Mouse (Mus musculus): ENCODE data around the gene Nrg3. TPM values are rescaled to one million over a fixed set of nuclear protein-coding genes. Genes with fewer than 3 reads are reported as not detected.

Nrg3 gene
- polyA plus RNA-seq, 1 experiment from 2014 or later, result 0.11 TPM

DNA sequence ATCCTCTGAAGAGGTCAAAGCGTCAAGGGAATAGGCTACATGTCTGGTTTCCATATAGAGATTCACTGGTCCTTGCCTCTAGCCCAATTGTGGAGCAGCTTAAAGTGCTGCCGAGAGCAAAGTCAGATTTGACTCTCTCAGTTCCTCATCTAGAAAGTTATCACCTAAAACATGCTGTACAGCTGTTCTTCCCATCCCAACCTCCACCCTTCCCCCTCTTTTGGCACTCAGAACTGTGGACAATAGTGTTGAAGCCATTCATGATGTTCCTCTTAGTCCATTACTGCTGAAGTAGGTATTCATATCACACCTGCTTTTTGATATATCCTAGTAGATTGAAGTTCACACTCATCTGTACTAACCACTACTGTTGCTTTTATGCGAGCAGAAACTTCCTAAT, 896.1 kb downstream of the Nrg3 start:
- Histone ChIP-seq H3K27ac (replicated peaks) (no peak overlapping the region), H3K9me3 (no peaks in the 10 kb centered on the region), H3K9ac (no peak overlapping the region), H3K4me3 (no peak overlapping the region), H3K4me1 (no peaks in the 10 kb centered on the region), H3K27me3 (replicated peaks) (no peaks in the 10 kb centered on the region), H3K4me2 (no peak overlapping the region), H3K36me3 (no peaks in the 10 kb centered on the region)
- ATAC-seq (ENCODE audit: extremely low read depth, insufficient number of reproducible peaks, low FRiP score, low TSS enrichment), result no peak
- WGBS, result 78% methylated on average over 3 of the region's 3 CpGs

DNA sequence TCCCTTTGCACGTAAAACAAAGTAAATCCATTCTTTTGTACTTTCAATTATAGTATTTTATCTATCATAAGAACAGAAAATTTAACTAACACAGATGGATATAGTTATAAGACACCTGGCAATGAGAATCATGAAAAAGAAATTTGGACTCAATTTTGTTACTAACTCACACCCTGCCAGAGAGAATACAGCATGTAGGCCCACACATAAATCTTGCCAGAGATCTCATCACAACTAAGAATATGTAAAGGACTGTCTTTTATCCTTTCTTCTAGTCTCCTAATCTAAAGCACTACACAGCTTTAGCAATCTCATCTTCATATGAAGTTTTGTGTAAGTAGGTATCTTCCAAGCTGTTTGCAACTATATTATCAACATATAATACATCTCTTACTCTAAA, 904.7 kb downstream of the Nrg3 start:
- no peak for ATAC-seq (ENCODE audit: extremely low read depth, insufficient number of reproducible peaks, low FRiP score, low TSS enrichment)
- H3K9me3 ChIP-seq, result no peaks in the 10 kb centered on the region; the same call in 1 of the 2 replicates
- no peaks in the 10 kb centered on the region for H3K36me3 ChIP-seq
- 55% methylated on average over 1 of the region's 1 CpGs for WGBS
- no peak overlapping the region for H3K27ac ChIP-seq (replicated peaks)
- H3K4me3 ChIP-seq, result no peak overlapping the region
- H3K4me1 ChIP-seq, result no peaks in the 10 kb centered on the region
- no peak overlapping the region for H3K4me2 ChIP-seq
- H3K9ac ChIP-seq, result no peak overlapping the region
- no peaks in the 10 kb centered on the region for H3K27me3 ChIP-seq (replicated peaks)

DNA sequence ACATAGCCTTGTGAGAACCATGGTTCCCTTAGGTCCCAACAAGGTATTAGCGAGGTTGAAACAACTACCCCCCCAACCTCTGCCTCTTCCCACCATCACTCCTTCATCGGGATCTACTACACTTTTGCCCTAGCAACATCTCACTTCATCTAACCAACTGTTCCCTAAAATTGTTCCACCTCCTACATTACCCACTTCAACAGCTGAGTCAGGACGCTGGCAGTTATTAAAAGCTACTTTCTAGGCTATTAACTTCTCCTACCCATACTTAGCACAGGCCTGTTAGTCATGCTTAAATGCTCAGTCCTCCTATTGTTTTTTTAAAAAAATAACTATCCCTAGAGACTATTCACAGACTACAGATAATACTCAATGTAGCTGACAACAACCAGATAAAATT, 906.7 kb downstream of the Nrg3 start:
- no peaks in the 10 kb centered on the region for H3K36me3 ChIP-seq
- no peak for ATAC-seq (ENCODE audit: extremely low read depth, insufficient number of reproducible peaks, low FRiP score, low TSS enrichment)
- no peak overlapping the region for H3K27ac ChIP-seq (replicated peaks)
- no peaks in the 10 kb centered on the region for H3K4me1 ChIP-seq
- H3K27me3 ChIP-seq (replicated peaks), result no peaks in the 10 kb centered on the region
- no peak overlapping the region for H3K4me3 ChIP-seq
- WGBS, result 75% methylated on average over 3 of the region's 3 CpGs
- no peaks in the 10 kb centered on the region; the same call in 1 of the 2 replicates for H3K9me3 ChIP-seq
- no peak overlapping the region for H3K4me2 ChIP-seq
- no peak overlapping the region for H3K9ac ChIP-seq

- Histone ChIP-seq H3K9me3 (no peaks in the 10 kb centered on the region), H3K36me3 (no peaks in the 10 kb centered on the region), H3K4me3 (no peak overlapping the region), H3K27me3 (replicated peaks) (no peaks in the 10 kb centered on the region), H3K27ac (replicated peaks) (no peak overlapping the region), H3K4me2 (no peak overlapping the region), H3K4me1 (no peaks in the 10 kb centered on the region), H3K9ac (no peak overlapping the region)
- 59% methylated on average over 1 of the region's 1 CpGs for WGBS
- no peak for ATAC-seq (ENCODE audit: extremely low read depth, insufficient number of reproducible peaks, low FRiP score, low TSS enrichment)
Measured at GRCm38 (mm10) chr14:38554636-38555035, 918.3 kb downstream of the Nrg3 start.

GRCm38 (mm10) chr14:38547257-38547656, 925.6 kb downstream of the Nrg3 start:
- Histone ChIP-seq H3K4me2 (no peak overlapping the region), H3K4me1 (no peaks in the 10 kb centered on the region), H3K4me3 (no peak overlapping the region), H3K9ac (no peak overlapping the region), H3K27ac (replicated peaks) (no peak overlapping the region), H3K9me3 (peaks cover 4% of the 10 kb centered on the region; the same call in 1 of the 2 replicates), H3K36me3 (no peaks in the 10 kb centered on the region), H3K27me3 (replicated peaks) (no peaks in the 10 kb centered on the region)
- WGBS, result 63% methylated on average over 2 of the region's 2 CpGs
- ATAC-seq (ENCODE audit: extremely low read depth, insufficient number of reproducible peaks, low FRiP score, low TSS enrichment), result no peak

DNA sequence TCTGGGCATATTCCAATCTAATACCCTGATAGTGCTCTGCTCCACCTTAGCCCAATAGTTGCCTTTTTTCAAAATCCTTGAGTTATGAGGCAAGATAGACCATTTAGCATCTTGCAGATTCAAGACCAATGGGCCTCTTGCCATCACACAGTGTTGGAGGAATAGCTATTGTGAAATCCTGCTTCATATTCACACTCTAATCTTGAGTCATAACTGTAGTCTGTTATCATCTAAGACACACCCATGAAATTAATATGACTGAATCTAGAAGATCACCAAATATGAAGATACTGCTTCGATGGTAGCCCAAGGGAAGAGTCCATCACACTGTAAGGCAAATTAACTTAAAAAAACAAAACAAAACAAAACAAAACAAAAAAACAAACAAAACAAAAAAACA, 937.7 kb downstream of the Nrg3 start:
- Histone ChIP-seq H3K27ac (replicated peaks) (no peak overlapping the region), H3K4me2 (no peak overlapping the region), H3K9me3 (no peaks in the 10 kb centered on the region), H3K4me1 (no peaks in the 10 kb centered on the region), H3K36me3 (no peaks in the 10 kb centered on the region), H3K4me3 (no peak overlapping the region), H3K27me3 (replicated peaks) (no peaks in the 10 kb centered on the region), H3K9ac (no peak overlapping the region)
- 64% methylated on average over 1 of the region's 1 CpGs for WGBS
- ATAC-seq (ENCODE audit: extremely low read depth, insufficient number of reproducible peaks, low FRiP score, low TSS enrichment), result no peak

DNA sequence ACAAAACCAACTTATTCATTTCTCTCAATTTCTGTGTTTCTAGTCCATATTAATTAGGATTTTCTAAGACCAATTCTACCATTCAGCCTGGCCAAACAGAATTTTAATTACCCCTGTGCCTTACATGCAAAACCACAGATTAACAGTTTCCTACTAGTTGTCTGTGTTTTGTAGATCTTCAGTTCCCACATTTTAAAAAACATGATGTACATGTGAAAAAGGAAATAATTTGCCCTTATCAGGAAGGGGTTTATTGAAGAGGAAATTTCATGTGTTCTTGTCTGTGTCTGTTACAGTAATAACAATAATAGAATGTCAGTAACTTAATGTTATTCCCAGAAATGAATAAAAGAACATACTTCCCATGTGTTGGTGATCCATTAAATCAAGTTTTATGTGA, 939.4 kb downstream of the Nrg3 start:
- no peak for ATAC-seq (ENCODE audit: extremely low read depth, insufficient number of reproducible peaks, low FRiP score, low TSS enrichment)
- Histone ChIP-seq H3K27me3 (replicated peaks) (no peaks in the 10 kb centered on the region), H3K27ac (replicated peaks) (no peak overlapping the region), H3K4me1 (no peaks in the 10 kb centered on the region), H3K4me2 (no peak overlapping the region), H3K4me3 (no peak overlapping the region), H3K36me3 (no peaks in the 10 kb centered on the region), H3K9ac (no peak overlapping the region), H3K9me3 (no peaks in the 10 kb centered on the region)

DNA sequence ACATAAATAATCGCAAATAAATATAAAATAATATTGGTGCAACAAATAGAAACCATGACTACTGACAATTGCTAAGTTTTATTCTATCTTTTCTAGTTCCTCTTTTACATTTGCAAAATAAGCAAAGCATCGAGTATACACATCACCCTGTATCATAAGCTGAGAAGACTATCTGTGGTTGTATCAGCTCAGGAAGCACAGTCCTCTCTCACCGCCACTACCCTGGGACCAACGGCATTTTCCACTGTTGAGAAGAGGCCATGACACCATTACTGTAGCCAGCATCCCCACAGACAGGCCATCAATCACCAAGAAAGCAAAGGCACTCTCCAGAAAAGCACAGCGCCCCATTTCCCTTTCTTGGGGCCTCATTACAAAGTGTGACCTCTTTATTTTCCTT, 956.7 kb downstream of the Nrg3 start:
- Histone ChIP-seq H3K4me1 (no peaks in the 10 kb centered on the region), H3K4me3 (no peak overlapping the region), H3K36me3 (no peaks in the 10 kb centered on the region), H3K9ac (no peak overlapping the region), H3K27ac (replicated peaks) (no peak overlapping the region), H3K27me3 (replicated peaks) (no peaks in the 10 kb centered on the region), H3K4me2 (no peak overlapping the region), H3K9me3 (no peaks in the 10 kb centered on the region)
- no peak for ATAC-seq (ENCODE audit: extremely low read depth, insufficient number of reproducible peaks, low FRiP score, low TSS enrichment)
- 72% methylated on average over 5 of the region's 5 CpGs for WGBS

DNA sequence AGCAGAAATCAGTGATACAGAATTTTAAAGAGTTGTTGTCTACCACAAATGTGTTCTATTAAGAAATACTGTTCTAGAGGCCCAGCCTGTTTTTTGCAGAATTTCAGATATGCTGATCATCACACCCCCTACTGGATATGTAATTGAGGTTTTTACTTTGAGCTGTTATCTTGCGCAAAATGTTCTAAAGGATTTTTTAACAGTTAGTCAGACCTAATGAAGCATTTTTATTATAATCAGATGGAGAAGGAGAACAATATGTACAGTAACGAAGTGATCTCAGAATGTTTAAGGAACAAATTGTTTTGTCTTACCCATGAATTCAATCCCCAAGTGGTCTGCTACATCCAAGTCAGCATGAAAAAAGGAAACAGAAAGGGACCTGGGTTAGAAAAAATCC, 963.9 kb downstream of the Nrg3 start:
- Histone ChIP-seq H3K9me3 (no peaks in the 10 kb centered on the region), H3K27ac (replicated peaks) (no peak overlapping the region), H3K36me3 (no peaks in the 10 kb centered on the region), H3K4me3 (no peak overlapping the region), H3K4me2 (no peak overlapping the region), H3K27me3 (replicated peaks) (no peaks in the 10 kb centered on the region), H3K4me1 (no peaks in the 10 kb centered on the region), H3K9ac (no peak overlapping the region)
- no peak for ATAC-seq (ENCODE audit: extremely low read depth, insufficient number of reproducible peaks, low FRiP score, low TSS enrichment)
- WGBS, result 77% methylated on average over 2 of the region's 2 CpGs

GRCm38 (mm10) chr14:38494970-38495369, 977.9 kb downstream of the Nrg3 start:
- Histone ChIP-seq H3K9ac (no peak overlapping the region), H3K4me3 (no peak overlapping the region), H3K4me1 (no peaks in the 10 kb centered on the region), H3K4me2 (no peak overlapping the region), H3K27ac (replicated peaks) (no peak overlapping the region), H3K36me3 (no peaks in the 10 kb centered on the region), H3K27me3 (replicated peaks) (no peaks in the 10 kb centered on the region), H3K9me3 (no peaks in the 10 kb centered on the region)
- 39% methylated on average over 1 of the region's 1 CpGs for WGBS
- ATAC-seq (ENCODE audit: extremely low read depth, insufficient number of reproducible peaks, low FRiP score, low TSS enrichment), result no peak

GRCm38 (mm10) chr14:38447086-38447485, 1025.8 kb downstream of the Nrg3 start:
- H3K9me3 ChIP-seq, result 0 out of 2 replicates have a peak, but pooled peaks cover 4% of the 10 kb centered on the region
- no peak overlapping the region for H3K4me3 ChIP-seq
- H3K4me2 ChIP-seq, result no peak overlapping the region
- ATAC-seq (ENCODE audit: extremely low read depth, insufficient number of reproducible peaks, low FRiP score, low TSS enrichment), result no peak
- H3K27ac ChIP-seq (replicated peaks), result no peak overlapping the region
- WGBS, result 76% methylated on average over 2 of the region's 2 CpGs
- no peaks in the 10 kb centered on the region for H3K4me1 ChIP-seq
- H3K36me3 ChIP-seq, result no peaks in the 10 kb centered on the region
- no peak overlapping the region for H3K9ac ChIP-seq
- H3K27me3 ChIP-seq (replicated peaks), result no peaks in the 10 kb centered on the region

DNA sequence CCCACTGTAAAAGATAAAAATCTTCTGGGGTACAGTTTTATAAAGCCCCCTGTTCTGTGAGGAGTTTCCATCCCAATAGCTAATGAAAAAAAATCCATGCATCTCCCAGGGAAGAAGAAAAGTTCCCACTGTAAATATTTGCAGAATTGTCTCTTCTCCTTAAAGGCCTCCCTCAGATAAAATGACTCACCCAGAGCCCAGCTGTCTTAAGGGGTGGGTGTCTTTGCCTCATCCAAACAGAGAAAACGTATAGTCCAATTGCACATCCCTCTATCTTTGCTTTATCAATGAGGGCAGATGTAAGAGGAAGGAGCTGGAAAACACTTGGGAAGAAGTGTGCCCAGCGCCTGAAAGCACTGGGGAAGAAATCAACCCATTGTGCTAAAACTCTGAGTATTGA, 1028.1 kb downstream of the Nrg3 start:
- Histone ChIP-seq H3K27me3 (replicated peaks) (no peaks in the 10 kb centered on the region), H3K4me2 (no peak overlapping the region), H3K36me3 (no peaks in the 10 kb centered on the region), H3K9me3 (no peaks in the 10 kb centered on the region), H3K4me3 (no peak overlapping the region), H3K4me1 (no peaks in the 10 kb centered on the region), H3K27ac (replicated peaks) (no peak overlapping the region), H3K9ac (no peak overlapping the region)
- no peak for ATAC-seq (ENCODE audit: extremely low read depth, insufficient number of reproducible peaks, low FRiP score, low TSS enrichment)
- 64% methylated on average over 2 of the region's 2 CpGs for WGBS

Measured in heart, embryonic 13.5 days (tissue).